ENCODE assay signal across 8 mouse cellular contexts in the genomic region with DNA sequence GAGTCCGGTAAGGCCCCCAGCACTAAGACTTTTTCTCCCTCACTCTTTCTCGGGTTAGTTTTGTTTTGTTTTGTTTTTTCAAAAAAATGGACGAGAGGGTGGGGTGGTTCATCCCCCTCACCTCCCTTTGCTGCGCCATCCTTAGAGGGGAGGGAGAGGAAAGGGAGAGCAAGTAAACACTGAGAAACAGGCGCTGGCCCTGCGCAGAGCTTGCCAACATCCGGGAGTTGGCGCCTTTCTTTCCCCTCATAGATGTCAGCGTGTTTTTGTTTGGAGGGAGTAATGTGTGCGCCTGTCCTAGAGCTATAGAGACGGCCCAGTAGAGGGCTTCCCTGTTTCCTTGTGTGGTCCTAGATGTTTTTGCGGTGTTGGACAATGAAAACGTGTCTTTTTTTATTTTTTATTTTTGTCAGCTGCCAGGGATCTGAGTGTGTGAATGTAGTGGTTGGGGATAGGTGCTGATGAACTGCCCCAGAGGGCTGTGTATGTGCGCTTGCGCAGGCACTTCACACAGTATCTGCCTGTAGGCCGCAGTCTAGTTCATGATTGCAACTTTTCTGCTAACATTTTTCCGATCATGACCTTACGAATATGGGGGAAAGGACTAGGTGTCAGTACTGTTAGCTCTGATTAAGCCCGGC. TPM values are rescaled to one million over a fixed set of nuclear protein-coding genes. Genes with fewer than 3 reads are reported as not detected.
DNase-seq lines count a peak whose midpoint lies in the region; ATAC-seq and TF ChIP-seq lines count a peak whose summit lies in the region.

No protein-coding gene starts in this region.

- 7% methylated on average over 19 of the region's 19 CpGs for WGBS in hindbrain, embryonic 10.5 days
- 2% methylated on average over 19 of the region's 19 CpGs for WGBS in lung, postnatal 0 days

- peak; percentile 85 for TF ChIP-seq EP300 in lung, postnatal 0 days (IDR thresholded peaks at IDR 0.05)

- DNase-seq in MN1 (ENCODE audit: low spot score), result peak; percentile 83
- peak; percentile 90 for DNase-seq in cerebellum, adult 9-11 months
- DNase-seq in frontal cortex, adult 2 months (ENCODE audit: extremely low spot score in 1 of 2, low spot score in 1 of 2), result peak; percentile 58 to 80
- DNase-seq in hindbrain, embryonic 10.5 days (ENCODE audit: low spot score), result peak; percentile 74
- peak; percentile 80 to 81 for DNase-seq in layer of hippocampus, postnatal 10 days (ENCODE audit: low spot score in 2 of 2)
- peak; percentile 95 for DNase-seq in lung, postnatal 0 days (ENCODE audit: low spot score)
- DNase-seq in ovary, postnatal 14 days (ENCODE audit: low spot score), result peak; percentile 71
- peak; percentile 54 to 55 for DNase-seq in thymus, postnatal 10 days (ENCODE audit: low spot score in 2 of 2)

- peak overlapping the region; percentile 83 for H3K9ac ChIP-seq in lung, postnatal 0 days (replicated peaks; ENCODE audit: low read depth)

- H3K27me3 ChIP-seq in hindbrain, embryonic 10.5 days (ENCODE audit: insufficient read depth, poor library complexity, severe bottlenecking), result no peaks in the 10 kb centered on the region
- no peaks in the 10 kb centered on the region for H3K27me3 ChIP-seq in lung, postnatal 0 days (replicated peaks; ENCODE audit: insufficient read depth, low read length)

- H3K9me3 ChIP-seq in hindbrain, embryonic 10.5 days, result no peaks in the 10 kb centered on the region
- H3K9me3 ChIP-seq in lung, postnatal 0 days (ENCODE audit: low read length), result no peaks in the 10 kb centered on the region

- H3K4me3 ChIP-seq in hindbrain, embryonic 10.5 days, result peak overlapping the region; percentile 84
- H3K4me3 ChIP-seq in lung, postnatal 0 days (ENCODE audit: low read depth, low read length), result peak overlapping the region; percentile 80

- H3K4me1 ChIP-seq in hindbrain, embryonic 10.5 days (replicated peaks), result peaks cover 49% of the 10 kb centered on the region
- peaks cover 20% of the 10 kb centered on the region for H3K4me1 ChIP-seq in lung, postnatal 0 days (ENCODE audit: insufficient read depth, low read depth, low read length)

- H3K4me2 ChIP-seq in lung, postnatal 0 days (replicated peaks; ENCODE audit: low read depth, low read length), result peak overlapping the region; percentile 77

- TF ChIP-seq CTCF in lung, postnatal 0 days (IDR thresholded peaks at IDR 0.05), result peak; percentile 10; the same call in 1 of the 2 replicates

- H3K27ac ChIP-seq in hindbrain, embryonic 10.5 days, result peak overlapping the region; percentile 99
- peak overlapping the region; percentile 99 for H3K27ac ChIP-seq in lung, postnatal 0 days (ENCODE audit: low read length)

- ATAC-seq in lung, postnatal 0 days, result peak; percentile 84

- peaks cover 20% of the 10 kb centered on the region for H3K36me3 ChIP-seq in hindbrain, embryonic 10.5 days
- no peaks in the 10 kb centered on the region for H3K36me3 ChIP-seq in lung, postnatal 0 days (ENCODE audit: insufficient read depth, low read length)

RNA-seq across cellular contexts. Expression of a gene that starts 37.0 kb away (rescaled TPM):
- polyA plus RNA-seq in frontal cortex, adult 2 months (2012; rRNA removed), result 65.6 and 68.8 TPM in 2 replicates
- polyA plus RNA-seq in hindbrain, embryonic 10.5 days (2016; fragmentation: Nextera tagmentation; extraction: Ambion mirVana), result 79.0 and 80.6 TPM in 2 replicates
- 10 to 100 TPM; 64.7 to 71.6 TPM for total RNA-seq in layer of hippocampus, postnatal 10 days (2021)
- 31.6 and 38.0 TPM in 2 replicates for polyA plus RNA-seq in lung, postnatal 0 days (2015; fragmentation: Nextera tagmentation; extraction: Ambion mirVana)

RNA-seq across cellular contexts. Expression of a gene that starts 37.2 kb away (rescaled TPM):
- polyA plus RNA-seq in frontal cortex, adult 2 months (2012; rRNA removed), result 12.3 and 12.8 TPM in 2 replicates
- polyA plus RNA-seq in hindbrain, embryonic 10.5 days (2016; fragmentation: Nextera tagmentation; extraction: Ambion mirVana), result 9.6 and 13.8 TPM in 2 replicates
- total RNA-seq in layer of hippocampus, postnatal 10 days (2021), result 1 to 10 TPM; 5.2 to 6.5 TPM
- 41.5 and 46.1 TPM in 2 replicates for polyA plus RNA-seq in lung, postnatal 0 days (2015; fragmentation: Nextera tagmentation; extraction: Ambion mirVana)

RNA-seq across cellular contexts. Expression of a gene that starts 47.5 kb away (rescaled TPM):
- polyA plus RNA-seq in frontal cortex, adult 2 months (2012; rRNA removed), result 14.1 and 14.4 TPM in 2 replicates
- polyA plus RNA-seq in hindbrain, embryonic 10.5 days (2016; fragmentation: Nextera tagmentation; extraction: Ambion mirVana), result 2.4 and 3.8 TPM in 2 replicates
- 10 to 100 TPM; 11.1 to 11.9 TPM for total RNA-seq in layer of hippocampus, postnatal 10 days (2021)
- 2.2 and 2.5 TPM in 2 replicates for polyA plus RNA-seq in lung, postnatal 0 days (2015; fragmentation: Nextera tagmentation; extraction: Ambion mirVana)

Comparison
In these comparisons a context has a peak if more than half of its experiments do, and no peak if none do; other contexts are left out.
1. Peak in every context shown above with its lines: DNase-seq, ATAC-seq, H3K4me3 ChIP-seq and H3K27ac ChIP-seq.